Mouse (Mus musculus): ENCODE results near the gene Hsd17b11.

DNA sequence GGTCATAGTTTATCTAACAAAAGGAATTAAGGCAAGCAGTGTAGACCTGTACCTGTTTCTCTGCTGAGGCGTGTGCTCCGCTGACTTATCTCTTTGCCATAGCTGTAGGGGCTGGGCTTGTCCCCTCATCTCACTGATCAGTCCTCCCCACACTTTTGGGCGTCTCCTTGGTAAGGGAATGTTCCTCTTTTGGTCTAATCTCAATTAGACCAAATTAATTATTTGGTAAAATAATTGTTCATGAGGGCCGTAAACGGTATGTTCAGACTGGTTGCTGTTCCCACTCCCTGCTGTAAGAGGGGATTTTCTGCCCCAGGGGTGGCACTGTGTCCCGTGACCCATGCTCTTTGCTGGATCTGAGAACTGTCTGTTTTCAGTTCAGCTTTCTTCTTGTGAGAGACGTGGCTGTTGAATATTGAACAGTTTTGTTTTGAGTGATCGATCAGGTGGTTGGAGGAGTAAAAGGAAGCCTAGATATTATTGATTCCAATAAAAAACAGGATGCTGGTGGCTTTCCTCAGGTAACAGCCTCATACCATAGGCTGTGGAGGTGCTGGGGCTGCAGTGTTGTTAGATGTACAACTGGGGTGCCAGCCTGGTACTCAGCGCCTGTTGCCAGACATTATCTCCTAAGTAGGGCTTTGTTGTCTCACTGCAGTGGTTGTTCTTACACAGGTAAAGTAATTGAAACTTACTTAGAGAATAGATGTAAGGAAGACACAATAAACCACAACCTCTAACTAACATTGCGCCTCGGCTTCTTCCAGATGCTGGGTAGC, 41.2 kb upstream of the Hsd17b11 start:
- TF ChIP-seq POLR2A (IDR thresholded peaks at IDR 0.05; ENCODE audit: low read depth, low read length): no peak
- no peak for TF ChIP-seq CTCF (IDR thresholded peaks at IDR 0.05; ENCODE audit: extremely low read depth, insufficient read length, insufficient replicate concordance, low read depth, low read length)
